Mouse (Mus musculus) G1E (cell line): ENCODE measurements around the gene Fbln7. TPM values are rescaled to one million over a fixed set of nuclear protein-coding genes. Genes with fewer than 3 reads are reported as not detected.

ENCODE experiments used
- ATAC-seq: 2 replicates; pipeline ENCODE4 v1.8.0; 2016; ENCODE audit warnings: mild to moderate bottlenecking; ENCODE audit not compliant: insufficient number of reproducible peaks, poor library complexity, low FRiP score, severe bottlenecking; ENCODE audit errors: extremely low read depth
- DNase-seq: peaks from one replicate; pipeline ENCODE4 v3.0.0; 2012; ENCODE audit warnings: low spot score
- H3K27me3 ChIP-seq: 2 replicates; pipeline ENCODE4 v1.6.1; 2012; ENCODE audit warnings: mild to moderate bottlenecking, low read length, inconsistent platforms; ENCODE audit not compliant: insufficient read depth
- H3K36me3 ChIP-seq: replicated peaks from 2 replicates; pipeline ENCODE3; 2012; ENCODE audit warnings: mild to moderate bottlenecking, inconsistent platforms
- H3K4me1 ChIP-seq: 2 replicates; pipeline ENCODE4 v1.6.1; 2012; ENCODE audit warnings: low read depth, low read length, inconsistent platforms, mixed read lengths; ENCODE audit not compliant: insufficient read depth
- H3K4me3 ChIP-seq: 2 replicates; pipeline ENCODE4 v1.5.1; 2012; ENCODE audit warnings: low read depth, mild to moderate bottlenecking, inconsistent platforms, low read length, moderate library complexity, mixed read lengths
- H3K9me3 ChIP-seq: replicated peaks from 2 replicates; pipeline ENCODE4 v1.6.1; 2012; ENCODE audit warnings: inconsistent platforms
- CTCF ChIP-seq: IDR thresholded peaks from 2 replicates; pipeline ENCODE4 v1.5.1; 2012; ENCODE audit warnings: low read depth, low read length, inconsistent platforms, mixed read lengths
- GATA1 ChIP-seq: IDR thresholded peaks from 2 replicates; pipeline ENCODE4 v1.6.1; 2012; ENCODE audit warnings: borderline replicate concordance, low read length, inconsistent platforms, mixed read lengths
- GATA2 ChIP-seq: IDR thresholded peaks from 2 replicates; pipeline ENCODE4 v1.6.1; 2012; ENCODE audit warnings: low read depth, low read length, inconsistent platforms, borderline replicate concordance
- POLR2AphosphoS5 ChIP-seq: IDR thresholded peaks from 2 replicates; pipeline ENCODE4 v1.6.1; 2012; ENCODE audit warnings: low read depth, low read length, inconsistent platforms; ENCODE audit not compliant: insufficient replicate concordance
- TAL1 ChIP-seq: conservative IDR thresholded peaks from 2 replicates; pipeline ENCODE4 v1.6.1; 2012; ENCODE audit warnings: low read depth, low read length, inconsistent platforms, mixed read lengths
- polyA plus RNA-seq: library from polyadenylated mRNA; stranded (reverse); fragments of >175 nt; gene quantifications from 2 replicates; pipeline ENCODE4 v1.2.3, GENCODE M21; 2012
- total RNA-seq, 2 experiments: library from RNA; stranded (forward) in 1 of 2; stranded (reverse) in 1 of 2; fragments of 200-1000 nt in 1 of 2; fragments of >200 nt in 1 of 2; fragmentation: Nextera tagmentation in 1 of 2; gene quantifications; 2 replicates each; pipeline ENCODE4 v1.2.3; 2014 to 2017

Fbln7 gene
- total and polyA plus RNA-seq, 3 experiments, result 0.33 TPM; not detected in 2

DNA sequence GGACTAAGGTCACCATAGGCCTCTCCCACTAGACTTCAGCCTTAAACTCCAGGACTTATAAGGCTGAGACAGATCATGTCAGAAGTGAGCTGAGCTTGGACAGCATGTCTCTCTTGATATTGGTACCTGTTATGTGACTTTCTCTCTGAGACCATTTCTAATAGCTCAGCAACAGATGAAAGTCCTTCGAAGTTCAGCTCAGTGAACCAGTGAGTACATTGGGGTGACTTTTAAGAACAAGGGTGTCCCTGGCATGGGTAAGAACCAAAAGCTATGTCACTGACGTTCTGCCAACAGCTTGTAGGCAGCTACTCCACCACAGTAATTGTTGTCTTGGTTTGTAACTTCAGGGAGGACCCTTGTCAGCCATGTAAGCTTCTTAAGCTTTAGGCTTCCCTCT, 42.1 kb upstream of the Fbln7 start:
- ATAC-seq, result no peak
- Histone ChIP-seq H3K4me3 (no peak overlapping the region), H3K9me3 (no peaks in the 10 kb centered on the region), H3K4me1 (peaks cover 29% of the 10 kb centered on the region), H3K27me3 (no peaks in the 10 kb centered on the region), H3K36me3 (peaks cover 27% of the 10 kb centered on the region)
- DNase-seq, result no peak
- no peak for TF ChIP-seq GATA2
- no peak for TF ChIP-seq GATA1
- TF ChIP-seq TAL1, result no peak
- TF ChIP-seq CTCF, result no peak

- Histone ChIP-seq H3K36me3 (peaks cover 42% of the 10 kb centered on the region), H3K4me1 (peaks cover 16% of the 10 kb centered on the region), H3K4me3 (no peak overlapping the region), H3K27me3 (no peaks in the 10 kb centered on the region), H3K9me3 (no peaks in the 10 kb centered on the region)
- TF ChIP-seq CTCF (no peak), TAL1 (no peak), GATA1 (no peak), POLR2AphosphoS5 (no peak), GATA2 (no peak)
- DNase-seq (no peak), ATAC-seq (no peak)
Measured at GRCm38 (mm10) chr2:128823893-128824292, 38.9 kb upstream of the Fbln7 start.

DNA sequence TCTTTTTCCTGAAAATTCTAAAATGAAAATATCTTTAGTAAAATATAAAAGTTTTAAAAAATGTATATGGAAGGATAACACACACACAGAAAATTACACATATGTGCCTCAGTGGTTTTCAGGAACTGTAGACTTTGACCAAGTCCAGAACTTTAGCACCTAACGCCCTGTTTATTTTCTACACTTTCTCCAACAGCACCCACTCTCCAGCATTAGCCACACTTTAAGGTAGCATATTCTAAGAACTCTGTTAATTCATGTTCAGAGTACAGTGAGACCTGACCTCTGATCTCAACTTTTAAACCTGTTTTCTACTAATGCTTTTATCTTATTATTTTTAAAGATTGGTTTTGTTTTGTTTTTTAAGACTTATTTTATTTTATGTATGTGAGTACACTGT, 35.0 kb upstream of the Fbln7 start:
- no peak overlapping the region for H3K4me3 ChIP-seq
- TF ChIP-seq TAL1 (no peak), POLR2AphosphoS5 (no peak), CTCF (no peak), GATA1 (no peak), GATA2 (no peak)
- peaks cover 55% of the 10 kb centered on the region for H3K36me3 ChIP-seq
- no peak for DNase-seq
- H3K27me3 ChIP-seq, result no peaks in the 10 kb centered on the region
- H3K9me3 ChIP-seq, result no peaks in the 10 kb centered on the region
- no peak for ATAC-seq
- H3K4me1 ChIP-seq, result no peaks in the 10 kb centered on the region

GRCm38 (mm10) chr2:128832611-128833010, 30.2 kb upstream of the Fbln7 start:
- ATAC-seq (no peak), DNase-seq (no peak)
- Histone ChIP-seq H3K36me3 (peaks cover 74% of the 10 kb centered on the region), H3K4me3 (no peak overlapping the region), H3K9me3 (no peaks in the 10 kb centered on the region), H3K27me3 (no peaks in the 10 kb centered on the region), H3K4me1 (no peaks in the 10 kb centered on the region)
- no peak for TF ChIP-seq CTCF
- TF ChIP-seq POLR2AphosphoS5, result no peak
- TF ChIP-seq GATA1, result no peak
- no peak for TF ChIP-seq TAL1
- no peak for TF ChIP-seq GATA2

DNA sequence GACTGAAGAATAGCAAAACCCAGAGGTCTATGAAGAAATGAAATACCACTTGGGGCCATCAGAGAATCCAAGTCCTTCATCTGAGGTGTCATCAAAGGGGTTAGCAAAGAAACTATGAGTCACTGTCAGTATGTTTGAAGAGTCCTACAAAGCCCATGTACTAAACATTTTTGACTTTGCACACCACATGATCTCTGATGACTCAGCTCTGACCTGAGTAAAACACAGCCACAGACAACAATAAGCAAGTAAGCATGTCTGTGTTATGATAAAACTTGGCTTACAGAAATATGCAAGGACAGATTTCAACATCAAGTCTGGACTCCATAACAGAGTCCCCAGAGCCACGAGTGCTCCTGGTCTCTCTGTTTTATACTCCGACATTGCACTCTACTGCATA, 29.7 kb upstream of the Fbln7 start:
- TF ChIP-seq POLR2AphosphoS5, result no peak
- TF ChIP-seq GATA1, result no peak
- no peak for TF ChIP-seq CTCF
- TF ChIP-seq TAL1, result no peak
- no peak for TF ChIP-seq GATA2
- Histone ChIP-seq H3K27me3 (no peaks in the 10 kb centered on the region), H3K9me3 (no peaks in the 10 kb centered on the region), H3K36me3 (peaks cover 76% of the 10 kb centered on the region), H3K4me3 (no peak overlapping the region), H3K4me1 (no peaks in the 10 kb centered on the region)
- ATAC-seq (no peak), DNase-seq (no peak)

- Histone ChIP-seq H3K4me1 (no peaks in the 10 kb centered on the region), H3K4me3 (no peak overlapping the region), H3K27me3 (no peaks in the 10 kb centered on the region), H3K36me3 (peaks cover 76% of the 10 kb centered on the region), H3K9me3 (no peaks in the 10 kb centered on the region)
- ATAC-seq (no peak), DNase-seq (no peak)
- TF ChIP-seq POLR2AphosphoS5 (no peak), GATA1 (no peak), GATA2 (no peak), TAL1 (no peak), CTCF (no peak)
Measured at GRCm38 (mm10) chr2:128833435-128833834, 29.3 kb upstream of the Fbln7 start.

DNA sequence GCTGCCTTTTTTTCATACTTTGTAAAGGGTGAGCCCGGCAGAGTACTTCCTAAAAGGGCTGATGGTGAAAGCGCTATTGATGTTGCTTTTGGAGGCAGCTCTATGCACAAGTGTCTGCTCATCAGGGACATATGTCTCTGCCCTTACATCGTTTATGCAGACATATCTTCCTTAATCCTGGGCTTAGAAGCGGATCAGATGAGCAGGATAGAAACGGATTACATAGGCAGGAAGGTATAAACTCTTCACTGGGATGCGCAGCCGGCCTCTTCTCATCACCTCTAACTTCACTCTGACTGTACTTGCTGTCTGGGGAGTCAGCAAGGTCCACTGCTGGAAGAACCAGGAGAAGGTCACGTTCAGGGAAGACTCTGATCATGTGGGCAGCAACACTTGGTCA, 25.2 kb upstream of the Fbln7 start:
- Histone ChIP-seq H3K36me3 (peaks cover 65% of the 10 kb centered on the region), H3K27me3 (no peaks in the 10 kb centered on the region), H3K4me3 (no peak overlapping the region), H3K9me3 (no peaks in the 10 kb centered on the region), H3K4me1 (no peaks in the 10 kb centered on the region)
- ATAC-seq, result no peak
- no peak for DNase-seq
- TF ChIP-seq CTCF (no peak), TAL1 (no peak), GATA1 (no peak), GATA2 (no peak), POLR2AphosphoS5 (no peak)
